Mouse (Mus musculus) small intestine, adult 2 months (tissue): ENCODE data around the gene Ifi214.
"Not testable (repeated sequence)": the region's sequence is repeated elsewhere in the genome, so short reads cannot be mapped to it uniquely, and the experiment has no call there.

Experiments
- CTCF ChIP-seq: fragments of 200-500 bp; IDR thresholded peaks from 2 replicates; pipeline ENCODE4 v1.5.1; 2012; ENCODE audit warnings: low read depth, mild to moderate bottlenecking, control low read depth, inconsistent platforms, low read length, moderate library complexity, mixed read lengths; ENCODE audit not compliant: insufficient replicate concordance, insufficient read length; ENCODE audit errors: extremely low read depth
- POLR2A ChIP-seq: fragments of 200-500 bp; IDR thresholded peaks from 2 replicates; pipeline ENCODE4 v1.6.1; 2012; ENCODE audit warnings: low read depth, mild to moderate bottlenecking, control low read depth, inconsistent platforms, low read length, moderate library complexity

DNA sequence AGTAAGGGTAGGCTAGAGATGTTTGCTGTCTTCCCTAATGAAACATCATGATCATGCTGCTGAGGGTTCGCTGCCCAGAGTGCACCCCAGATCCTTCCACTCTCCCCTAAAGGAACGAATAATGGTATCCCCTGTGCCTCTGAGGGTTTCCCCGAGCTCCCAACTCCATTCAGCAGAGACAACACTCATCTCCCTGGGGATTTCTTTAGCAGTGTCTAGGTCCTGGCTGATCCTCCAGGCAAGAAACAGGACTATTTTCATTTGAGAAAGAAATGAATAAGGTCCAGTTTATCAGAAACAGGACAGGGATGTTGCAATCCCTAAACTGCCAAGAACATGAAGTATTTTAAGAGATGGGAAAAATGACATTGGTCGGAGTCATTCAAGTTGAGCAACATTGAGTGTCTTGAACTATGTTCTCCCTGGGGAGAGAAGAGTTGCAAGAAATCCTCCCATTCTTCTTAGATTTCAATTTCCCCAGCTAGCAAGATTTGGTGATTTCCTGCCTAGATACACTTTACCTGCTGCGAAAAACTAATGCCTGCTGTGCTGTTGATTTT, 14.8 kb upstream of the Ifi214 start:
- TF ChIP-seq CTCF, POLR2A: not testable (repeated sequence)
